Mouse (Mus musculus): ENCODE data around the gene Col18a1.

Gene Col18a1

GRCm38 (mm10) chr10:77165963-77166717 is at the start of gene Col18a1:
Gene Col18a1, minus strand, starts transcription at chr10:77166548.
- peak; percentile 86 for DNase-seq (ENCODE audit: low spot score)

GRCm38 (mm10) chr10:77215641-77216040 is 49.3 kb upstream of the Col18a1 start:
- no peak for DNase-seq (ENCODE audit: low spot score)

- DNase-seq (ENCODE audit: low spot score): no peak
These were observed 48.2 kb upstream of the Col18a1 start for GRCm38 (mm10) chr10:77214586-77214985.

GRCm38 (mm10) chr10:77213483-77213882 is 47.1 kb upstream of the Col18a1 start:
- DNase-seq (ENCODE audit: low spot score): no peak

- no peak for DNase-seq (ENCODE audit: low spot score)
These were observed 46.2 kb upstream of the Col18a1 start for GRCm38 (mm10) chr10:77212354-77213120.

- no peak for DNase-seq (ENCODE audit: low spot score)
These were observed 44.8 kb upstream of the Col18a1 start for GRCm38 (mm10) chr10:77211116-77211570.

GRCm38 (mm10) chr10:77210666-77211065 is 44.3 kb upstream of the Col18a1 start:
- no peak for DNase-seq (ENCODE audit: low spot score)

GRCm38 (mm10) chr10:77209261-77209660 is 42.9 kb upstream of the Col18a1 start:
- DNase-seq (ENCODE audit: low spot score): no peak

- DNase-seq (ENCODE audit: low spot score): no peak
These were observed 40.3 kb upstream of the Col18a1 start for GRCm38 (mm10) chr10:77206565-77207079.

- DNase-seq (ENCODE audit: low spot score): no peak
These were observed 39.8 kb upstream of the Col18a1 start for GRCm38 (mm10) chr10:77206134-77206533.

- no peak for DNase-seq (ENCODE audit: low spot score)
These were observed 37.6 kb upstream of the Col18a1 start for GRCm38 (mm10) chr10:77203960-77204359.

GRCm38 (mm10) chr10:77201919-77202318 is 35.6 kb upstream of the Col18a1 start:
- no peak for DNase-seq (ENCODE audit: low spot score)

- no peak for DNase-seq (ENCODE audit: low spot score)
These were observed 33.9 kb upstream of the Col18a1 start for GRCm38 (mm10) chr10:77200295-77200694.

- no peak for DNase-seq (ENCODE audit: low spot score)
These were observed 32.9 kb upstream of the Col18a1 start for GRCm38 (mm10) chr10:77199229-77199628.

GRCm38 (mm10) chr10:77197469-77198209 is 31.3 kb upstream of the Col18a1 start:
- DNase-seq (ENCODE audit: low spot score): peak; percentile 80

- DNase-seq (ENCODE audit: low spot score): no peak
These were observed 30.3 kb upstream of the Col18a1 start for GRCm38 (mm10) chr10:77196676-77197075.

- DNase-seq (ENCODE audit: low spot score): no peak
These were observed 29.8 kb upstream of the Col18a1 start for GRCm38 (mm10) chr10:77196115-77196514.

- DNase-seq (ENCODE audit: low spot score): no peak
These were observed 27.1 kb upstream of the Col18a1 start for GRCm38 (mm10) chr10:77193495-77193894.

- no peak for DNase-seq (ENCODE audit: low spot score)
These were observed 26.4 kb upstream of the Col18a1 start for GRCm38 (mm10) chr10:77192745-77193144.

- peak; percentile 91 for DNase-seq (ENCODE audit: low spot score)
These were observed 24.9 kb upstream of the Col18a1 start for GRCm38 (mm10) chr10:77190967-77191915.

- DNase-seq (ENCODE audit: low spot score): no peak
These were observed 21.1 kb upstream of the Col18a1 start for GRCm38 (mm10) chr10:77187427-77187826.
